Mouse (Mus musculus): ENCODE results near the gene Nckap5. TPM values are rescaled to one million over a fixed set of nuclear protein-coding genes. Genes with fewer than 3 reads are reported as not detected.

Nckap5 gene
- polyA plus RNA-seq, 1 experiment from 2014 or later, result 4.8 TPM

DNA sequence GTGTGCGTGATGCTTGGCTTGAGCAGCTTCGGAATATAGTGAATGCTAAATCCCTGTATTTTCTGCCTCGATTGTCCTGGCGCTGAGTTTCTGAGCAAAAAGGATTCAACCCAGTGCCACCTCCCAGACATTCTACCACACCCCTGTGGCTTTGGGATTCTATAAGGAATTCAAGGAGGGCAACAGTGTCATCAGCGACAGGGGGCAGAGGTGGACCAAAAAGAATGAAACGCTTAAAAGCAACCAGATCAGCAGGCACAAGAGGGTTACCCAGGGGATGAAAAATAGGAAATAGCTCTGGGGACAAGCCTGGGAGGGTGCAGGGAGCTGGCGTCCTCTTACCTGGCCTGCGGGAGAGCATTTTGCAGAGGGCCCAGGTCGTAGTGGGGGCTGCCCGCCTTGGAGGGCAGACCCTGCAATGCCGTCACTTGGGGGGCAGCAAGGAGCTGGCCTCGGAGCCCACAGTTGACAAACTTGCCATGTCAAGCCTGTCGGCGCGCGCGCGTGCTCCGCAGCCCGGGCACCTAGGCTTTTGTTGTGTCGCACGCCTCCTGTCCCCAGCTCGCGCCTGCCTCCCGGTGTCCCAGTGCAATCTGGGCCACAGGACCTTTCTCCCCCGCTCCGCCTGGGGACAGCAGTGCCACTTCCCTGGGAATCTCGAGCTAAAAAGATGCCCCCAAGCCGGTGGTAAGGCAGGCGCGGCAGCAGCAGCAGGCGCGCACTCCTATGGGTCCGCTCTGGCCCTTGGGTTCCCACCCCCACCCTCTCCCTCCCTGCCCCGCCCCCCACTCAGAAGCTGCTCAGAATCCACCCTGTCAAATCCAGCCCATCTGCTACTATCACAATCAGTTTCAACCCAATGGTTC is 338.2 kb downstream of the Nckap5 start:
- H3K27ac ChIP-seq (ENCODE audit: low read length), result no peak overlapping the region
- H3K9me3 ChIP-seq (ENCODE audit: control insufficient read depth, low read depth, low read length), result no peaks in the 10 kb centered on the region
- H3K4me2 ChIP-seq (replicated peaks; ENCODE audit: low read depth, low read length), result peak overlapping the region; percentile 95
- peak overlapping the region; percentile 39 for H3K4me3 ChIP-seq (ENCODE audit: low read depth, low read length)
- H3K36me3 ChIP-seq (ENCODE audit: control insufficient read depth, insufficient read depth, low read length), result no peaks in the 10 kb centered on the region
- no peaks in the 10 kb centered on the region for H3K27me3 ChIP-seq (ENCODE audit: control insufficient read depth, insufficient read depth, low read length)
- peak overlapping the region; percentile 36 for H3K9ac ChIP-seq (replicated peaks; ENCODE audit: low read depth, low read length)
- ATAC-seq (ENCODE audit: insufficient number of reproducible peaks, insufficient read depth, low FRiP score, low read depth), result peak; percentile 50; the same call in 1 of the 2 replicates
- H3K4me1 ChIP-seq (ENCODE audit: control insufficient read depth, insufficient read depth, low read length), result peaks cover 2% of the 10 kb centered on the region; the same call in 1 of the 2 replicates
- WGBS, result 7% methylated on average over 32 of the region's 35 CpGs

DNA sequence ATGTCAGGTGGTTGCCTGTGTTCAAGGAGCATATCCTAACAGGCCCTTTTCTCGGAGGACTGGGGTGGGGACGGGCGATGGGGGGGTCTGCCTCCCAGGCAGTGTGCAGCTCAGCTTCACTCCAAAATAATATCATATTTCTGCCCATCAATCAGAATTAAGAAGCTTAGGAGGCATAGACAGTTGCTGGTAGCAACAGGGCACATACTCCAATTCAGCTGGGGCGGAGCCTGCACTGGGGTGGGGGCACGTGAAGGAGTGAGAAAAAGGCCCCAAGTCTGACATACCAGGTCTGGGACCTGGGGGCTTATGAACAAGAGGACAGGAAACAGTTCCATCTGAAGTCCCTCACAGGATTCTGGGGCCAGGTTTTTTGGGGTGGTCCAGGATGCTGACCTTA is 339.2 kb downstream of the Nckap5 start:
- Histone ChIP-seq H3K27me3 (ENCODE audit: control insufficient read depth, insufficient read depth, low read length) (no peaks in the 10 kb centered on the region), H3K4me3 (ENCODE audit: low read depth, low read length) (no peak overlapping the region), H3K4me1 (ENCODE audit: control insufficient read depth, insufficient read depth, low read length) (peaks cover 2% of the 10 kb centered on the region; the same call in 1 of the 2 replicates), H3K36me3 (ENCODE audit: control insufficient read depth, insufficient read depth, low read length) (no peaks in the 10 kb centered on the region), H3K9ac (replicated peaks; ENCODE audit: low read depth, low read length) (no peak overlapping the region), H3K9me3 (ENCODE audit: control insufficient read depth, low read depth, low read length) (no peaks in the 10 kb centered on the region), H3K4me2 (replicated peaks; ENCODE audit: low read depth, low read length) (no peak overlapping the region), H3K27ac (ENCODE audit: low read length) (no peak overlapping the region)
- no peak for ATAC-seq (ENCODE audit: insufficient number of reproducible peaks, insufficient read depth, low FRiP score, low read depth)
- WGBS, result 67% methylated on average over 5 of the region's 5 CpGs

GRCm38 (mm10) chr1:126490256-126490655 is 340.3 kb downstream of the Nckap5 start:
- 43% methylated on average over 6 of the region's 6 CpGs for WGBS
- no peak overlapping the region for H3K27ac ChIP-seq (ENCODE audit: low read length)

GRCm38 (mm10) chr1:126484664-126485087 is 345.9 kb downstream of the Nckap5 start:
- Histone ChIP-seq H3K4me2 (replicated peaks; ENCODE audit: low read depth, low read length) (no peak overlapping the region), H3K9ac (replicated peaks; ENCODE audit: low read depth, low read length) (no peak overlapping the region), H3K36me3 (ENCODE audit: control insufficient read depth, insufficient read depth, low read length) (no peaks in the 10 kb centered on the region), H3K27ac (ENCODE audit: low read length) (no peak overlapping the region), H3K27me3 (ENCODE audit: control insufficient read depth, insufficient read depth, low read length) (no peaks in the 10 kb centered on the region), H3K4me3 (ENCODE audit: low read depth, low read length) (no peak overlapping the region), H3K9me3 (ENCODE audit: control insufficient read depth, low read depth, low read length) (no peaks in the 10 kb centered on the region), H3K4me1 (ENCODE audit: control insufficient read depth, insufficient read depth, low read length) (no peaks in the 10 kb centered on the region)
- no peak for ATAC-seq (ENCODE audit: insufficient number of reproducible peaks, insufficient read depth, low FRiP score, low read depth)
- 75% methylated on average over 6 of the region's 6 CpGs for WGBS

More at GRCm38 (mm10) chr1:126490256-126490655, 340.3 kb downstream of the Nckap5 start:
- Histone ChIP-seq H3K36me3 (ENCODE audit: control insufficient read depth, insufficient read depth, low read length) (no peaks in the 10 kb centered on the region), H3K4me2 (replicated peaks; ENCODE audit: low read depth, low read length) (no peak overlapping the region), H3K27me3 (ENCODE audit: control insufficient read depth, insufficient read depth, low read length) (no peaks in the 10 kb centered on the region), H3K9ac (replicated peaks; ENCODE audit: low read depth, low read length) (no peak overlapping the region), H3K4me3 (ENCODE audit: low read depth, low read length) (no peak overlapping the region), H3K9me3 (ENCODE audit: control insufficient read depth, low read depth, low read length) (no peaks in the 10 kb centered on the region), H3K4me1 (ENCODE audit: control insufficient read depth, insufficient read depth, low read length) (peaks cover 2% of the 10 kb centered on the region; the same call in 1 of the 2 replicates)
- no peak for ATAC-seq (ENCODE audit: insufficient number of reproducible peaks, insufficient read depth, low FRiP score, low read depth)

- Histone ChIP-seq H3K4me2 (replicated peaks; ENCODE audit: low read depth, low read length) (no peak overlapping the region), H3K4me3 (ENCODE audit: low read depth, low read length) (no peak overlapping the region), H3K4me1 (ENCODE audit: control insufficient read depth, insufficient read depth, low read length) (no peaks in the 10 kb centered on the region), H3K36me3 (ENCODE audit: control insufficient read depth, insufficient read depth, low read length) (no peaks in the 10 kb centered on the region), H3K9ac (replicated peaks; ENCODE audit: low read depth, low read length) (no peak overlapping the region), H3K9me3 (ENCODE audit: control insufficient read depth, low read depth, low read length) (no peaks in the 10 kb centered on the region), H3K27ac (ENCODE audit: low read length) (no peak overlapping the region), H3K27me3 (ENCODE audit: control insufficient read depth, insufficient read depth, low read length) (no peaks in the 10 kb centered on the region)
- ATAC-seq (ENCODE audit: insufficient number of reproducible peaks, insufficient read depth, low FRiP score, low read depth), result no peak
- 70% methylated on average over 3 of the region's 3 CpGs for WGBS
Measured at GRCm38 (mm10) chr1:126483665-126484064, 346.9 kb downstream of the Nckap5 start.

DNA sequence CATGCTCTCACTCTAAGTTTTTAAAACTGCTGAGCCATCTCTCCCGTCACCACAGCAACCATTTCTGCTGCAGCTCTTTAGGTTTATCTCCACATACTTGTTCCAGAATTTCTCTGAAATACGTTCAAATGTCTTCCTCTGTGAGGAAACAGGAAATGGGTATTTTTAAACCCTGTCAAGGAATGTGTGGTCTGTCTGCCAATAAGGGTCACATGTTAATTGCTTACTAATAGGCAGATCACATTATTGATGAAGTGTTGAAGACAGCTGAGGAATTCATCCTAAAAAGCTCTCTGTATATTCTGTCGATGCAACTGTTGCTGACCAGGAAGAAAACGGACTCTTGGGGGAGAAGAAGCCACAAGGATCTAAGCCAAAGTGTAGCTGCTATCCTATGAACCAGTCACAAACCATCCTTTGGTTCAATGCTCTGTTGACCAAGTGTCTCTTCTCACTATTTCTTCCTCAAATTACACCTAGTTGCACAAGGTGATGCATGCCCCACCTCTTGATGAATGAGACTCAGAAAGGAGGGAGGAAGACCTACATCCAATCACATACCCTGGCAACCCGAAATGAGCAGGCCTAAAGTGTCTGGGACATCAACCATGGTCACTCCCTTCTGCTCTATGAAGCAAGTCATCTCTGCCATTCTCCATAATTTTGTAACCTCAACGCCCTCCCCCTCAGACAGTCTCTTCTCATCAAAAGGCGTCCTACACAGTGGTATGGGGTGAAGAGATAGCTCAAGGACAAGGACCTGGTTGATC is 349.0 kb downstream of the Nckap5 start:
- no peak for ATAC-seq (ENCODE audit: insufficient number of reproducible peaks, insufficient read depth, low FRiP score, low read depth)
- WGBS, result 70% methylated on average over 7 of the region's 7 CpGs

DNA sequence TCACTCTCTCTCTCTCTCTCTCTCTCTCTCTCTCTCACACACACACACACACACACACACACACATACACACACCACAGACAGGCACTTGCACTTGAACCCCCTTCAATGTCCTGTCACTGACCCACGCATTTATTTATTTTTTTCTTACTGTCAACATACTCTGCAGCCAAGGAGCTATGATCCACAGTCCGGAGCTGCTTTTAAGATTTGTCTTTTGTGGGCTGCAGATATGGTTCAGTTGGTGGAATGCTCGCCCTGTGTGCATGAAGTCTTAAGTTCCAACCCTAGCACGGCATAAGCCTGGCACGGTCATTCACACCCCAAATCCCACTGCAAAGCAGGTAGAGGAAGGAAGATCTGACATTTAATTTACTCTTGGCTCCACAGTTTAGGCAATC is 357.6 kb downstream of the Nckap5 start:
- no peak for ATAC-seq (ENCODE audit: insufficient number of reproducible peaks, insufficient read depth, low FRiP score, low read depth)
- 41% methylated on average over 5 of the region's 5 CpGs for WGBS
- Histone ChIP-seq H3K4me1 (ENCODE audit: control insufficient read depth, insufficient read depth, low read length) (peaks cover 19% of the 10 kb centered on the region), H3K27ac (ENCODE audit: low read length) (no peak overlapping the region), H3K27me3 (ENCODE audit: control insufficient read depth, insufficient read depth, low read length) (no peaks in the 10 kb centered on the region), H3K9me3 (ENCODE audit: control insufficient read depth, low read depth, low read length) (no peaks in the 10 kb centered on the region), H3K4me3 (ENCODE audit: low read depth, low read length) (no peak overlapping the region), H3K9ac (replicated peaks; ENCODE audit: low read depth, low read length) (no peak overlapping the region), H3K4me2 (replicated peaks; ENCODE audit: low read depth, low read length) (no peak overlapping the region), H3K36me3 (ENCODE audit: control insufficient read depth, insufficient read depth, low read length) (no peaks in the 10 kb centered on the region)

More for the DNA sequence above, 349.0 kb downstream of the Nckap5 start:
- H3K4me1 ChIP-seq (ENCODE audit: control insufficient read depth, insufficient read depth, low read length), result no peaks in the 10 kb centered on the region
- H3K27ac ChIP-seq (ENCODE audit: low read length), result no peak overlapping the region
- H3K4me3 ChIP-seq (ENCODE audit: low read depth, low read length), result no peak overlapping the region
- no peaks in the 10 kb centered on the region for H3K36me3 ChIP-seq (ENCODE audit: control insufficient read depth, insufficient read depth, low read length)
- no peak overlapping the region for H3K9ac ChIP-seq (replicated peaks; ENCODE audit: low read depth, low read length)
- no peak overlapping the region for H3K4me2 ChIP-seq (replicated peaks; ENCODE audit: low read depth, low read length)
- H3K27me3 ChIP-seq (ENCODE audit: control insufficient read depth, insufficient read depth, low read length), result no peaks in the 10 kb centered on the region
- no peaks in the 10 kb centered on the region for H3K9me3 ChIP-seq (ENCODE audit: control insufficient read depth, low read depth, low read length)

GRCm38 (mm10) chr1:126471419-126471818 is 359.2 kb downstream of the Nckap5 start:
- Histone ChIP-seq H3K9me3 (ENCODE audit: control insufficient read depth, low read depth, low read length) (no peaks in the 10 kb centered on the region), H3K9ac (replicated peaks; ENCODE audit: low read depth, low read length) (no peak overlapping the region), H3K4me3 (ENCODE audit: low read depth, low read length) (no peak overlapping the region), H3K27me3 (ENCODE audit: control insufficient read depth, insufficient read depth, low read length) (no peaks in the 10 kb centered on the region), H3K36me3 (ENCODE audit: control insufficient read depth, insufficient read depth, low read length) (no peaks in the 10 kb centered on the region), H3K4me1 (ENCODE audit: control insufficient read depth, insufficient read depth, low read length) (peaks cover 19% of the 10 kb centered on the region), H3K27ac (ENCODE audit: low read length) (no peak overlapping the region), H3K4me2 (replicated peaks; ENCODE audit: low read depth, low read length) (no peak overlapping the region)
- ATAC-seq (ENCODE audit: insufficient number of reproducible peaks, insufficient read depth, low FRiP score, low read depth), result no peak
- 51% methylated on average over 2 of the region's 2 CpGs for WGBS
